Mouse (Mus musculus) G1E (cell line): ENCODE results near the gene Dph2.

Experiments
- CTCF ChIP-seq: IDR thresholded peaks from 2 replicates; pipeline ENCODE4 v1.5.1; 2012; ENCODE audit warnings: low read depth, low read length, inconsistent platforms, mixed read lengths
- TAL1 ChIP-seq: conservative IDR thresholded peaks from 2 replicates; pipeline ENCODE4 v1.6.1; 2012; ENCODE audit warnings: low read depth, low read length, inconsistent platforms, mixed read lengths

- TF ChIP-seq CTCF (no peak), TAL1 (no peak)
These were observed 31.6 kb upstream of the Dph2 start for GRCm38 (mm10) chr4:117923450-117923849.
